Mouse (Mus musculus) left cerebral cortex, postnatal 36 days (tissue): Measurements from ENCODE around the gene Ak1. TPM values are rescaled to one million over a fixed set of nuclear protein-coding genes. Genes with fewer than 3 reads are reported as not detected.

Experiments
- DNase-seq, 2 experiments: peaks; one replicate each; pipeline ENCODE4 v3.0.0; 2021 to 2022; ENCODE audit warnings: low spot score in 2 of 2, mixed read lengths in 1 of 2
- intact Hi-C: fragments of 180-260 bp; cut with DNase I; formaldehyde crosslinking; loops from one replicate; pipeline ENCODE4 v1.15.1; 2025
- total RNA-seq, 2 experiments: library from RNA; stranded (reverse); gene quantifications; 2 replicates each; pipeline ENCODE4 v1.2.3; 2021

Gene Ak1
- total RNA-seq, result 100 to 1,000 TPM; 152 to 173 TPM

GRCm38 (mm10) chr2:32621517-32621859 lies at the start of gene Ak1:
Ak1 (plus strand) TSS chr2:32621758.
- intact Hi-C loops, result no loop called here
- no peak for DNase-seq

DNA sequence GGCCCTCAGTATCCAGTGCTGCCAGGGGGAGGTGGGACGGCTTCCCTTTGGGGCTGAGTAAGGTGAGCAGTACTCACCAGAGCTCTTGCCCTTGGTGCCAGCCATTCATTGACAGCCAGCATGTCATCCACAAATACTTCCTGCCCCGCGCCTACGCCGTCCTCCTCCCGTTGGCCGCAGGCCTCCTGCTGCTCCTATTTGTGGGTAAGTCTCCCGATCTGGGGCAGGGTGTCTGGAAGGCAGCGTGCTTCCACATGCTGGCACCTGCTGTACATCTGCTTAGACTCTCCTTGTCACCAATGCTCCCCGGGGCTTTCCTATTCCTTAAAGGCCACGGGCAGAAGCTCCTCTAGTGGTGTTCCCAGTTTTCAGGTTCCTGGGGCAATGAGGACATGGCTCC lies 49.4 kb upstream of the Ak1 start:
- DNase-seq, result no peak
- intact Hi-C loops, result no loop called here

- intact Hi-C loops, result no loop called here
Measured at GRCm38 (mm10) chr2:32574497-32574896, 47.1 kb upstream of the Ak1 start, which contains the start of gene Pip5kl1. Pip5kl1 (plus strand) TSS chr2:32574797.

GRCm38 (mm10) chr2:32574901-32575585 lies 46.5 kb upstream of the Ak1 start:
- intact Hi-C loops, result loop anchor here (5.0 kb wide), 1 partner anchor 37 kb away; no protein-coding TSS in a partner anchor
- DNase-seq, result peak; percentile 74 to 75

More at GRCm38 (mm10) chr2:32574497-32574896, 47.1 kb upstream of the Ak1 start, which contains the start of gene Pip5kl1:
- no peak for DNase-seq

- intact Hi-C loops, result loop anchor here (5.0 kb wide), 1 partner anchor 37 kb away; no protein-coding TSS in a partner anchor
- DNase-seq, result peak; percentile 78 to 83
Measured at GRCm38 (mm10) chr2:32575586-32576160, 45.9 kb upstream of the Ak1 start, which contains the start of gene 9430097D07Rik. 9430097D07Rik (minus strand) TSS chr2:32575684.

- DNase-seq, result no peak
Measured at GRCm38 (mm10) chr2:32576532-32576931, 45.0 kb upstream of the Ak1 start.

GRCm38 (mm10) chr2:32578146-32579046 lies 43.2 kb upstream of the Ak1 start:
- DNase-seq, result no peak
- intact Hi-C loops, result loop anchor here (5.0 kb wide), 1 partner anchor 34 kb away; no protein-coding TSS in a partner anchor

More at GRCm38 (mm10) chr2:32576532-32576931, 45.0 kb upstream of the Ak1 start:
- intact Hi-C loops, result loop anchor here (5.0 kb wide), 1 partner anchor 36 kb away; no protein-coding TSS in a partner anchor

- DNase-seq, result peak; percentile 75 to 79
- intact Hi-C loops, result no loop called here
Measured at GRCm38 (mm10) chr2:32581450-32582095, 40.0 kb upstream of the Ak1 start.

- DNase-seq, result peak; percentile 79 to 87
Measured at GRCm38 (mm10) chr2:32582830-32583799, 38.4 kb upstream of the Ak1 start.

GRCm38 (mm10) chr2:32585149-32585714 lies 36.3 kb upstream of the Ak1 start:
- intact Hi-C loops, result loop anchor here (5.0 kb wide), 1 partner anchor 107 kb away; no protein-coding TSS in a partner anchor
- DNase-seq, result no peak

More at GRCm38 (mm10) chr2:32582830-32583799, 38.4 kb upstream of the Ak1 start:
- intact Hi-C loops, result no loop called here

DNA sequence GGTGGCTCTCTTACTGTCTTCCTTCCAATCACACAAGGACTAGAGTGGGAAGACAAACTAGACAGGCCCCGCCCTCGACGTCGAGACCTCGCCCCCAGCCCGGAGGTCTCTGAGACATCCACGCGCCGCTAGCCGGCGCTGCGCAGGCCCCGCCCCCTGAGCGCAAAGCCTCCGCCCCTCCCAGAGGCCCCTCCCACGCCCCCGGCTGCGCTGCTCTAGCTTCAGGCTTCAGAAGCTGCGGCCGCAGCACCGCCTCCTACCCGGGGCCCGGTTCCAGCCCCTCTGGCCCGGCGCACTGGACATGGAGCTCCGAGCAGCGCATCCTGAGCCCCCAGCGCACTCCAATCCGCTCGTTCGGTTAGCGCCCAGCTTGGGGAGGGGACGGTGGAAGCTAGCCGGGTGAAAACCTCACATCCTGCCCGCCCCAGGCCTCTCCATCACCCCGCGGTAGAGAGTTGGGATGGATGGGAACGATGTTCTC lies 34.6 kb upstream of the Ak1 start, which contains the start of gene St6galnac4:
Gene St6galnac4, plus strand, starts transcription at position 225 of the 481 bp plus-strand sequence.
- intact Hi-C loops, result loop anchor here (2.0 to 5.0 kb wide), 2 partner anchors 16 to 105 kb away; no protein-coding TSS in a partner anchor
- peak; percentile 88 to 89 for DNase-seq

DNA sequence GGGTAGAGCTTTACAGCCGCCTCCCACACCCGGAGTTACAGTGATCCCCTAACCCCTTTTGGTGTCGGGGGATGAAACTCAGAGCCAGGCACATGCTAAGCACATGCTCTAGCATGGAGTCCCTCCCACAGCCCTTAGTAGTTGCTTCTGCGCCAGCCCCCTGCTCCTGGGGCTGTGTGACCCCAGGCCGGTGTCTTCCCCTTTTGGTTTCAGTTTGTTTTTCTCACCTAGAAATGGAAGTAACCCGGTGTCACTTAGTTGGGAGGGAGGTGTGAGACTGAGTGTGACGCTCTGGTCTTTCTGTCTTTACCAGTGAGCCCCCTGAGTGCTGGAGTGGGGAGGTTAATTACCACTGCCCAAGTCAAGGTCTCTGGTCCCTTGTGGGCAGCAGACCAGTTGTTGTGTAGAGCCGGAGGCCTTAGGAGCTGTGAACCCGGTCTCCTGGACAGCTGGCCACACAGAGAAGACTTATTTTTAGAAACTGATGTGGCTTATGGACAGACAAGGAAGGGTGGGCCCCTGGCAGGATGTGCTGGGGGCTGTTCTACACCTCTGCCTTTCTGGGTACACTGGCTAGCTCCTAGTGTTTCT lies 33.7 kb upstream of the Ak1 start:
- DNase-seq, result no peak
- intact Hi-C loops, result loop anchor here (2.0 to 5.0 kb wide), 2 partner anchors 15 to 104 kb away; no protein-coding TSS in a partner anchor

DNA sequence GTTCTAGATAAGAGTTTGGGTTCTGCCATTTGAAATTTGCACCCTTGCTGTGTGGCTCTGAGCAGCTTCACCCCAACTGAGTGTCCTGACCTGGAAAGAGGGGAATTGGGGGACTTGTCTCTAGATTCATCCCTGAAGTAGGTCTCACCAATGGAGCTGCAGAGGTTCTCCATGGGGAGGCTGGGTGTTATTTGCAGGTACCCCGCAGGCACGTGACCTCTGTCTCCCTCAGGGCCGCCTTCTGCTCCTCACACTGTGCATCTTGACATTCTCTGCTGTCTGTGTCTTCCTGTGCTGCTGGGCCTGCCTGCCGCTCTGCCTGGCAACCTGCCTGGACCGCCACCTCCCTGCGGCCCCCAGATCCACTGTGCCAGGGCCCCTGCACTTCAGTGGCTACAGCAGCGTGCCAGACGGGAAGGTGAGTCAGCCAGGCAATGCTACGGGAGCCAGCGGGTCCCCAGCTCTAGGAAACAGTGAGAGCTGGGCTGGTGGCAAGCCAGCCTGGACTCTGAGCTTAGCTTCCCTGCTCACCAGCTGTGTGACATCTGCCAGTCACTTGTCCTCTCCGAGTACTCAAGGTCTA lies 32.3 kb upstream of the Ak1 start:
- peak; percentile 51 to 72 for DNase-seq
- intact Hi-C loops, result loop anchor here (5.0 kb wide), 1 partner anchor 103 kb away; no protein-coding TSS in a partner anchor

DNA sequence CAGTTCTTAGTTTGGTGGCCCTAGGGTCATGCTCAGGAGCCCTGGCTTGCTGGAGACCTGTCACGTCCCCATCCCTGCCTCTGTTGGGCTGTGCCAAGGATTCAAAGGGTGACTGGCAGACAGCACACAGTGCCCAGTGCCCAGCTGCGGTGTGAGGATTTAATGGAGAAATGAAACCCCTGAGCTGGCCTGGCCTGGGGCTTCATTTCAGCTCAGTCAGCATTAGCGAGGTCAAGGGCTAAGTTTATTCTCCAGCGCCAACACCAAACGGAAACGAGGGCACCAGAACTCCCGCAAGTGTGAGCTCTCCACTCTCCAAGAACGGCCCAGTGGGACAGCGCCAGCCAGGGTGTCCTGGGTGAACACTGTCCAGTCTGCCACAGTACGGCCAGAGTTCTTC lies 31.3 kb upstream of the Ak1 start:
- DNase-seq, result no peak
- intact Hi-C loops, result no loop called here

GRCm38 (mm10) chr2:32591249-32591648 lies 30.3 kb upstream of the Ak1 start:
- no peak for DNase-seq
- intact Hi-C loops, result no loop called here

GRCm38 (mm10) chr2:32596725-32597124 lies 24.8 kb upstream of the Ak1 start:
- DNase-seq, result no peak
- intact Hi-C loops, result no loop called here

DNA sequence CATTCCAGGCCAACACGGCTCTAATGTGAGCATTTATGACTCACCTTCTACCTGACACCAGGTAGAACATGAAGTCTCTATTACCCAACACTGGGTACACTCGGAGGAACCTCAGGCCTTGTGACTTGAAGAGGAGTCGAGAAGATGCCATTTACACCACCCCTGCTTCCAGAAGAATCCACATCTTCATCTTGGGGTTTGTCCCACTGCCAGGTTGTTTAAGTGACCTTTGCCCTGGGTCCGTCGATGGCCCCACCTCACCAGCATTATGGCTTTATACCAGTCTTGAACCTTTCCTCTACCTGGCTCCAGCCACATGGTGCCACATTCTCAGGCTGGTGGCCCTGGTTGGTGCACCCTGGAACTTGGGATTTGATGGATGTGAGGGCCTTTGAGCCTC lies 24.3 kb upstream of the Ak1 start:
- intact Hi-C loops, result no loop called here
- DNase-seq, result no peak
